Mouse (Mus musculus) hindbrain, embryonic 15.5 days (tissue): ENCODE data around the gene Rnf151. TPM values are rescaled to one million over a fixed set of nuclear protein-coding genes. Genes with fewer than 3 reads are reported as not detected.
"Not testable (repeated sequence)": the region's sequence is repeated elsewhere in the genome, so short reads cannot be mapped to it uniquely, and the experiment has no call there.

ENCODE experiments used
- ATAC-seq: fragments of 200-750 bp; cut with Nextera tagmentation; 2 replicates; pipeline ENCODE4 v1.8.0; 2017; ENCODE audit warnings: low read depth, moderate number of reproducible peaks, moderate TSS enrichment; ENCODE audit not compliant: low FRiP score
- H3K27ac ChIP-seq: fragments of 300-500 bp; sonication (generic); replicated peaks from 2 replicates; pipeline ENCODE4 v1.5.1; 2015; ENCODE audit warnings: mild to moderate bottlenecking, inconsistent platforms
- H3K27me3 ChIP-seq: fragments of 300-500 bp; sonication (generic); 2 replicates; pipeline ENCODE4 v1.6.1; 2015; ENCODE audit warnings: control low read depth, inconsistent platforms
- H3K36me3 ChIP-seq: fragments of 300-500 bp; sonication (generic); 2 replicates; pipeline ENCODE4 v1.6.1; 2015; ENCODE audit warnings: control low read depth, inconsistent platforms
- H3K4me1 ChIP-seq: fragments of 300-500 bp; sonication (generic); replicated peaks from 2 replicates; pipeline ENCODE4 v1.6.1; 2015; ENCODE audit warnings: control low read depth, inconsistent platforms
- H3K4me2 ChIP-seq: fragments of 300-500 bp; sonication (generic); 2 replicates; pipeline ENCODE4 v1.6.1; 2015; ENCODE audit warnings: moderate library complexity, mild to moderate bottlenecking, inconsistent platforms
- H3K4me3 ChIP-seq: fragments of 300-500 bp; sonication (generic); 2 replicates; pipeline ENCODE4 v1.5.1; 2015; ENCODE audit warnings: mild to moderate bottlenecking, inconsistent platforms
- H3K9ac ChIP-seq: fragments of 300-500 bp; sonication (generic); 2 replicates; pipeline ENCODE4 v1.6.1; 2015; ENCODE audit warnings: inconsistent platforms
- H3K9me3 ChIP-seq: fragments of 300-500 bp; sonication (generic); 2 replicates; pipeline ENCODE4 v1.6.1; 2016; ENCODE audit warnings: control low read depth, inconsistent platforms
- WGBS: fragments of 180-500 bp; shearing (Covaris S2); methylation state at CpG from one replicate; pipeline ENCODE4 v1.1.7; 2015; 5-methylcytosine and 5-hydroxymethylcytosine counted together
- polyA plus RNA-seq: library from polyadenylated mRNA; unstranded; fragments of >200 nt; fragmentation: Nextera tagmentation; extraction: Ambion mirVana; gene quantifications from 2 replicates; pipeline ENCODE4 v1.2.1, GENCODE M21; 2015

Gene Rnf151
- polyA plus RNA-seq, 1 experiment from 2014 or later, result not detected

- WGBS, result 74% methylated on average over 17 of the region's 17 CpGs
- no peak for ATAC-seq
- no peak overlapping the region for H3K27ac ChIP-seq
- no peaks in the 10 kb centered on the region for H3K9me3 ChIP-seq
- no peak overlapping the region for H3K9ac ChIP-seq
- no peaks in the 10 kb centered on the region for H3K27me3 ChIP-seq
- no peak overlapping the region for H3K4me3 ChIP-seq
- H3K4me2 ChIP-seq, result no peak overlapping the region
- H3K36me3 ChIP-seq, result no peaks in the 10 kb centered on the region
- H3K4me1 ChIP-seq, result peaks cover 6% of the 10 kb centered on the region
These were observed 10.3 kb upstream of the Rnf151 start for GRCm38 (mm10) chr17:24728184-24728583.

GRCm38 (mm10) chr17:24727618-24728017 lies 9.8 kb upstream of the Rnf151 start, which contains the start of gene Rpl3l:
Gene Rpl3l (plus strand): TSS chr17:24727820.
- no peak for ATAC-seq
- Histone ChIP-seq H3K9me3 (no peaks in the 10 kb centered on the region), H3K36me3 (no peaks in the 10 kb centered on the region), H3K9ac (no peak within 1 kb of the TSS), H3K4me2 (no peak within 1 kb of the TSS), H3K4me3 (no peak within 1 kb of the TSS), H3K27me3 (no peaks in the 10 kb centered on the region), H3K27ac (no peak within 1 kb of the TSS), H3K4me1 (peaks cover 11% of the 10 kb centered on the region)
- 82% methylated on average over 2 of the region's 2 CpGs for WGBS

DNA sequence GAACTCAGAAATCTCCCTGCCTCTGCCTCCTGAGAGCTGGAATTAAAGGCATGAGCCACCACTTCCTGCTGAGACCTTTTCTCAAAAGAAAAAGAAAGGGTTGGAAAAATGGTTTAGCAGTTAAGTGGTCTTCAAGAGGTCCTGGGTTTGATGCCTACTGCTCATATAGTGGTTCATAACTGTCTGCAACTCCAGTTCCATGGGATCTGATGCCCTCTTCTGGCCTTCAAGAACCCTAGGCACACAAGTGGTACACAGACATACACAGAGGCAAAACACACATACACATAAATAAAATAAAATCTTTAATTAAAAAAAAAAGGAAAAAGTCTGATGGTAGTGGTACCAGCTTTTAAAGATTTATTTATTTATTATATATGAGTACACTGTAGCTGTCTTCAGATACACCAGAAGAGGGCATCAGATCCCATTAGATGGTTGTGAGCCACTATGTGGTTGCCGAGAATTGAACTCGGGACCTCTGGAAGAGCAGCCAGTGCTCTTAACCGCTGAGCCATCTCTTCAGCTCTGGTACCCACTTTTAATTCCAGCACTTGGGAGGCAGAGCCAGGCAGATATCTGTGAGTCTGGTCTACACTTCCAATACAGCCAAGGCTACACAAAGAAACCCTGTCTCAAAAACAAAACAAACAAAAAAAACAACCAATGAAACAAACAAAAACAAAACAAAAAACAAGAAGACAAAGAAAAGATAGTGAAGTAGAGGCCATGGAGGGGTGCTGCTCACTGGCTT lies 8.0 kb upstream of the Rnf151 start:
- Histone ChIP-seq H3K36me3 (peaks cover 13% of the 10 kb centered on the region), H3K4me3 (no peak overlapping the region), H3K27me3 (no peaks in the 10 kb centered on the region), H3K9ac (no peak overlapping the region), H3K4me2 (no peak overlapping the region), H3K4me1 (peaks cover 27% of the 10 kb centered on the region), H3K27ac (no peak overlapping the region), H3K9me3 (no peaks in the 10 kb centered on the region)
- no peak for ATAC-seq
- 75% methylated on average over 3 of the region's 3 CpGs for WGBS

DNA sequence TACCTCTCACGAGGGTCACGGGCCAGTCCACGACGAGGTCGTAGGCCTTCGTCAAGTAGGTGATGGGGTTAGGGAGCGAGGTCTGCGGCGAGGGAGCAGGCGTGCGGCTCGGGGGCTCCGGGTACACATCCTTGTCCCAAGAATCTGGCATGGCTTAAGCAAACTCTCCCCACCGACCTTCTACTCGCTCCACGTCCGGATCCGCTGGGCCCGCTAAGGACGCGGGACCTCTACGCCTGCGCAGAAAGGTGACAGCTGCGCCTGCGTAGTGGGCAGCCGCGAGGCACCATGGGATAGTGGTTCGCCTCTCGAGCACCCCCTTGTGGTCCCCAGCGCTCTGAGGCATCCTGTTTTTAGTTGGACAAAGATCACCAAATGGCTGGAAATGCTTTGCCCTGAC lies 6.3 kb upstream of the Rnf151 start, which contains the start of gene Ndufb10:
Gene Ndufb10 (minus strand): TSS at position 295 of the 400 bp plus-strand sequence.
- H3K4me2 ChIP-seq, result peak within 1 kb of the TSS; percentile 81
- peaks cover 31% of the 10 kb centered on the region for H3K4me1 ChIP-seq
- 0% methylated on average over 30 of the region's 30 CpGs for WGBS
- H3K36me3 ChIP-seq, result peaks cover 13% of the 10 kb centered on the region
- H3K4me3 ChIP-seq, result peak within 1 kb of the TSS; percentile 78
- H3K27ac ChIP-seq, result peak within 1 kb of the TSS; percentile 84
- ATAC-seq, result peak; percentile 77
- H3K9ac ChIP-seq, result peak within 1 kb of the TSS; percentile 91
- H3K9me3 ChIP-seq, result no peaks in the 10 kb centered on the region
- no peaks in the 10 kb centered on the region for H3K27me3 ChIP-seq

GRCm38 (mm10) chr17:24723881-24724180 lies 6.0 kb upstream of the Rnf151 start:
- Histone ChIP-seq H3K9ac (peak overlapping the region; percentile 91), H3K27me3 (no peaks in the 10 kb centered on the region)

DNA sequence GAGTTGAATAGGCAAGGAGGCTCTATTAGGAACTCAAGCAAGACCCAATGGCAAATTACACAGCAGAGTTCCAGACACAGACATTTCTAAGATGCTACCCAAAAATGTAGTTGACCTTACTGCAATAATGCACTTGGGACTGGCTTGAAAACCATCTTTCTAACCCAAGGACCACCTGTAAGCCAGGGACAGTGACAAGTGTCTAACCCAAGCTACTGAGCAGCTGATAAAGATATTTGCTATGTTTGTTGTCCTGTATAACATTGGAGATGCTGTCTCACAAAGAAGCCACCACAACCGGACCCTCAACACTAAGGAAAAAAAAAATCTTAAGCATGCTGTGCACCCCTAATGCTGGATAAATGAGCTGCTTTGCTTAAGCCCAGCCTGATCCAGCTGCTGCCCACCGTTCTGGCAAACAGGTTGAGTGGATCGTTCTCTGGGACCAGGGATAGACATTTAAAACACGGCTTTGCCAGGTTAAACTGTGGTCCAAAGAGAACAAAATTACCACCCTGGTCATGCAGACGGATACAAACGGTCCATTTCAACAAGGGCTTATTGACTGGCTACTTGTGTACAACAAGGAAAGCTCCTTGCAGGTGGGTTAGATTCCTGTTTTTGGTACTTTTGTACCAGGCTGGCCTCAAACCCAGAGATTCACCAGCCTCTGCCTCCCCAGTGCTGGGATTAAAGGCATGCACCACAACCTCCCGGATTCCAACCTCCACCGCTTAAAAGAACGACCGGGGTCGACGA lies 5.4 kb upstream of the Rnf151 start:
- H3K4me1 ChIP-seq, result peaks cover 40% of the 10 kb centered on the region
- H3K27ac ChIP-seq, result peak overlapping the region; percentile 84
- ATAC-seq, result no peak
- peak overlapping the region; percentile 91 for H3K9ac ChIP-seq
- no peaks in the 10 kb centered on the region for H3K27me3 ChIP-seq
- peak overlapping the region; percentile 81 for H3K4me2 ChIP-seq
- 4% methylated on average over 12 of the region's 12 CpGs for WGBS
- H3K9me3 ChIP-seq, result no peaks in the 10 kb centered on the region
- H3K36me3 ChIP-seq, result peaks cover 13% of the 10 kb centered on the region
- peak overlapping the region; percentile 78 for H3K4me3 ChIP-seq

More at GRCm38 (mm10) chr17:24723881-24724180, 6.0 kb upstream of the Rnf151 start:
- peaks cover 13% of the 10 kb centered on the region for H3K36me3 ChIP-seq
- H3K9me3 ChIP-seq, result no peaks in the 10 kb centered on the region
- H3K27ac ChIP-seq, result peak overlapping the region; percentile 84
- H3K4me3 ChIP-seq, result peak overlapping the region; percentile 78
- peak overlapping the region; percentile 81 for H3K4me2 ChIP-seq
- 1% methylated on average over 15 of the region's 15 CpGs for WGBS
- no peak for ATAC-seq
- peaks cover 35% of the 10 kb centered on the region for H3K4me1 ChIP-seq

DNA sequence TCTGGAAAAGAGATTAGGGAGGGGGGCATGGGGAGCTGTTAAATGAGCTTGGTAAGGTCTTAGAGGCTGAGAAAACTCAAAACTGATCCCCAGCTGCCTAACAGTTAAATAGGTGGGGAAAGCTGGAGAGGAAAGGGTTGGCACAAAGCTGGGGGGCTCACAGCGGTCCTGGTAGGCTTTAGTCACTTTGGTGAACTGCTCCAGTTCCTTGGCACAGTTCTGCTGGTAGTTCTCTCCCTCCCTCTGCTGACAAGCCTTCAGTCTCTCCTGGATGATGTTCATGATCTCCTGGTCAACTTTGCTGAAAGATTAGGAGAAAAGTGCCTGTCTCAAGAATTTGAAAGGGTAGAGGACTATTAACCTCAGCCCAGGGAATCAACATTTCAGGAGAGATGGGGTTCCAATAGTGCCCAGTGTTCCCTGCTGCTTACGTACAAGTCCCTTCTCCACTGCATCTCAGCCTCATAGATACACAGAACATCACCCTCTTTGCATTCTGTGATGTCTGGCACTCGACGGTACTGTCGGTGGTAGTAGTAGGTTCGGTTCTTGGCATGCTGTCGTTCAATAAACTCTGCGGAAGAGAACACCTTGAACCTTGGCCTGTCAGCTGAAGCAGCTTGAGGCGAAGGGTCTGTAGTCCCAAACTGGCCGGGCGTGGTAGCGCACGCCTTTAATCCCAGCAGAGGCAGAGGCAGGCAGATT lies 4.5 kb upstream of the Rnf151 start:
- Histone ChIP-seq H3K4me1 (peaks cover 40% of the 10 kb centered on the region), H3K27me3 (no peaks in the 10 kb centered on the region), H3K27ac (no peak overlapping the region), H3K9me3 (no peaks in the 10 kb centered on the region), H3K4me3 (peak overlapping the region; percentile 78; the same call in 1 of the 2 replicates), H3K4me2 (peak overlapping the region; percentile 81), H3K9ac (no peak overlapping the region), H3K36me3 (peaks cover 13% of the 10 kb centered on the region)
- ATAC-seq, result no peak
- WGBS, result 33% methylated on average over 13 of the region's 13 CpGs

GRCm38 (mm10) chr17:24721383-24721955 lies 3.6 kb upstream of the Rnf151 start:
- Histone ChIP-seq H3K4me3 (peak overlapping the region; percentile 93), H3K36me3 (peaks cover 17% of the 10 kb centered on the region), H3K4me1 (peaks cover 40% of the 10 kb centered on the region), H3K9ac (peak overlapping the region; percentile 24; the same call in 1 of the 2 replicates), H3K4me2 (peak overlapping the region; percentile 81)
- ATAC-seq, H3K27ac ChIP-seq, H3K9me3 ChIP-seq, H3K27me3 ChIP-seq: not testable (repeated sequence)
- 77% methylated on average over 7 of the region's 7 CpGs for WGBS

DNA sequence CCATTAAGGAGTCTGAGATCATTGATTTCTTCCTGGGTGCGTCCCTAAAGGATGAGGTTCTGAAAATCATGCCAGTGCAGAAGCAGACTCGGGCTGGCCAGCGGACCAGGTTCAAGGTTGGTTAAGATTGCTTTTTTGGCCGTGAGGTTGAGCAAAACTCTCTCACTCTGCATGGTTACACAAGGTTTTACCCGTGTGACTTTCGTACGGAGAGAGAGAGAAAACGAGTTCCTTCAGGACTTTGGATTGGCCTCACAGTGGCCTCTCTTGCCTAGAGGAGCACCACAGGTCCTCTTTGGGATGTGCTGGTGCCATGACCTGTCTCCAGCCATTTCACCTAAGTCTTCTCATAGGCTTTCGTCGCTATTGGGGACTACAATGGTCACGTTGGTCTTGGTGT lies 2.8 kb upstream of the Rnf151 start:
- not testable (repeated sequence) for ATAC-seq, H3K27me3 ChIP-seq, H3K9me3 ChIP-seq
- Histone ChIP-seq H3K4me3 (peak overlapping the region; percentile 93), H3K4me1 (peaks cover 40% of the 10 kb centered on the region), H3K27ac (peak overlapping the region; percentile 85; the same call in 1 of the 2 replicates), H3K36me3 (peaks cover 20% of the 10 kb centered on the region), H3K9ac (peak overlapping the region; percentile 83), H3K4me2 (peak overlapping the region; percentile 81)
- WGBS, result under 1% methylated on average over 11 of the region's 11 CpGs

- Histone ChIP-seq H3K27me3 (no peaks in the 10 kb centered on the region), H3K4me2 (peak overlapping the region; percentile 81), H3K9me3 (no peaks in the 10 kb centered on the region), H3K9ac (peak overlapping the region; percentile 97), H3K4me3 (peak overlapping the region; percentile 93), H3K4me1 (peaks cover 40% of the 10 kb centered on the region), H3K36me3 (peaks cover 20% of the 10 kb centered on the region), H3K27ac (peak overlapping the region; percentile 90)
- peak; percentile 98 for ATAC-seq
- under 1% methylated on average over 61 of the region's 61 CpGs for WGBS
These were observed 1.8 kb upstream of the Rnf151 start for GRCm38 (mm10) chr17:24719494-24720222.

GRCm38 (mm10) chr17:24718938-24719337 lies 1.1 kb upstream of the Rnf151 start:
- H3K9me3 ChIP-seq, ATAC-seq, H3K27me3 ChIP-seq, H3K27ac ChIP-seq: not testable (repeated sequence)
- Histone ChIP-seq H3K9ac (peak overlapping the region; percentile 97), H3K4me1 (peaks cover 40% of the 10 kb centered on the region), H3K36me3 (peaks cover 20% of the 10 kb centered on the region), H3K4me2 (peak overlapping the region; percentile 70), H3K4me3 (peak overlapping the region; percentile 93)
- WGBS, result 66% methylated on average over 5 of the region's 5 CpGs
